Mouse (Mus musculus): ENCODE measurements around the gene Tmem94.

DNA sequence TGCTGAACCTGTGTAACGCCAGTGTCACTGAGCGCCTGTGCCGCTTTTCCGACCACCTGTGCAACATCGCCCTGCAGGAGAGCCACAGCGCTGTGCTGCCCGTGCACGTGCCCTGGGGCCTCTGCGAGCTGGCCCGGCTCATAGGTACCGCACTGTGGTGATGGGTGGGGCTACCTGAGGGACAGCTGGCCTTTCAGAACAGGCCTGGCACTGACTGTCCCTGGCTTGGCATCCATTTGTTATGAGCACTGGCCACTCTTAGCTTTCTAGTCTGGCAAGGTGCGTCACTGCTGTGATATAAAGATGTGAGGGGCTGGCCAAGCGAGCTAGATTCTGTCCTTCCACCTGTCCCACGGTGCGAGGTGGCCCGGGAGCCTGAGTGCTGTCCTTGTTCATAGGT is 26.7 kb downstream of the Tmem94 start:
- TF ChIP-seq CTCF (IDR thresholded peaks at IDR 0.05; ENCODE audit: borderline replicate concordance, control insufficient read depth, extremely low read depth, insufficient read depth, low read length, poor library complexity) = no peak
- TF ChIP-seq POLR2A (IDR thresholded peaks at IDR 0.05; ENCODE audit: control insufficient read depth, extremely low read depth, insufficient read depth, low read length, poor library complexity) = no peak

All from thymus, adult 2 months (tissue).